Mouse (Mus musculus): ENCODE measurements around the gene Slc25a34.

DNA sequence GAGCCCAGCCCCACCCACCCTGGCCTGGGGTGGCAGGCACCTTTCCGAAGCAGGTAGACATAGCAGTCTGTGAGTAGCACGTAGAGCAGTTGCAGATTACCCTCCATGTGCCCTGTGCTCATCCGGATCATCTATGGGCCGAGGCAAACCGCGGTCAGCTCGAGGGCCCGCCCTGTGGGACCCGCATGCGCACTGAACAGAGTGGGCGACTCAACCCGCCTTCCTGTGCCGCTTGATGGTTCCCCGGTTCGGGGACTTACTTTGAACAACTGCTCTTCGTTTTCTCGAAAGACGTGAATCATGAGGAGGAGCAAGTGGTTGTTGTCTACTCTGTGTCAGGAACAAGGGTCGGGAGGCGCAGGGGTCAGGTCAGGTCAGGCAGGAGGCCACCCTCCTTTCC, 7.6 kb upstream of the Slc25a34 start:
- no peak for TF ChIP-seq EP300 (IDR thresholded peaks at IDR 0.05; ENCODE audit: low read depth)
- no peak for TF ChIP-seq CTCF (IDR thresholded peaks at IDR 0.05; ENCODE audit: low read depth)

Measured in heart, postnatal 0 days (tissue).